Mouse (Mus musculus): Measurements from ENCODE around the gene Smlr1. TPM values are rescaled to one million over a fixed set of nuclear protein-coding genes. Genes with fewer than 3 reads are reported as not detected.

The Smlr1 gene
- polyA plus RNA-seq, 1 experiment: not detected

DNA sequence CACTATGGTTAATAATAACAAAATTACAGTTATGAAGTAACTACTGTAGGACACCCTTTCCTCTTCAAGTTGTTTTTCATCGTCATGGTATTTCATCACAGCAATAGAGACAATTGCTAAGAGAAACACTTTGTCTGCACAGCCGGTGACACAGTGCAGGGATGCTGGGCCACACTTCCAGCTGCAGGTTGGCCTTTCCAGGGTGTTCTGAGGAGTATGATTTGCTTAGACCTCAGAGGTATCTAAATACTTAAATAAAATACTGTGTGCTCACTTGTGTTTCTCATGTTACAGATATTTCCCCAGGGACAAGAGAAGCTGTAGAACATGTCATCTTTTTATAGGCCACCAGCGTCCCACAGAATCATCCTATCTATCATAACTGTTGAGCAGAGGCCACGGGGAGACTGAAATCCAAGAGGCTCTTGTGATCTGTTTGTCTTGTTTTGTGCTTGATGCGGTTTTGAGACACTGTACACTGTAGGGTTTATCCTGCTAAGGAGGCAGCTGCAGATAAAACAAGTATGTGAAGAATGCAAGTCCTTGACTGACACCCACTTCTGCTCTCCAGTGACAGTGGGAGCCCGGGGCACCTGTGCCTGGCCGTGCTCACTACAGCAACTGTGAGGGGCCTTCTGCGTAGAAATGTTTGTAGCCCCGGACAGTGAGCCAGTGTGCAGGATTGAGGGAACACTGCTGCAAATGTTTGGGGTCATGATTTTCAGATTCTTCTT lies 2.4 kb downstream of the Smlr1 start:
- H3K79me2 ChIP-seq (ENCODE audit: control insufficient read depth, insufficient read depth): no peaks in the 10 kb centered on the region
- H3K4me3 ChIP-seq (ENCODE audit: insufficient read depth, poor library complexity, severe bottlenecking): no peak overlapping the region
- H3ac ChIP-seq (ENCODE audit: control insufficient read depth, insufficient read length, low read depth): no peak overlapping the region
- H3K79me3 ChIP-seq (ENCODE audit: low read depth): no peaks in the 10 kb centered on the region
- TF ChIP-seq USF1 (IDR thresholded peaks at IDR 0.05; ENCODE audit: low read depth) (no peak), CEBPB (IDR thresholded peaks at IDR 0.05; ENCODE audit: low read depth) (no peak), MAX (IDR thresholded peaks at IDR 0.05) (no peak), MYOD1 (IDR thresholded peaks at IDR 0.05; ENCODE audit: control insufficient read depth, insufficient read length, low read depth) (peak; percentile 99), FOSL1 (IDR thresholded peaks at IDR 0.05; ENCODE audit: insufficient read depth, low read length, poor library complexity, severe bottlenecking) (no peak), MYOG (IDR thresholded peaks at IDR 0.05; ENCODE audit: control insufficient read depth, extremely low read depth, insufficient read length) (no peak), CTCF (IDR thresholded peaks at IDR 0.05; ENCODE audit: control insufficient read depth, insufficient read depth, insufficient read length) (no peak)
- H3K36me3 ChIP-seq (ENCODE audit: control insufficient read depth, insufficient read depth): no peaks in the 10 kb centered on the region
- no peaks in the 10 kb centered on the region for H3K27me3 ChIP-seq (ENCODE audit: control insufficient read depth, insufficient read depth, insufficient read length)

DNA sequence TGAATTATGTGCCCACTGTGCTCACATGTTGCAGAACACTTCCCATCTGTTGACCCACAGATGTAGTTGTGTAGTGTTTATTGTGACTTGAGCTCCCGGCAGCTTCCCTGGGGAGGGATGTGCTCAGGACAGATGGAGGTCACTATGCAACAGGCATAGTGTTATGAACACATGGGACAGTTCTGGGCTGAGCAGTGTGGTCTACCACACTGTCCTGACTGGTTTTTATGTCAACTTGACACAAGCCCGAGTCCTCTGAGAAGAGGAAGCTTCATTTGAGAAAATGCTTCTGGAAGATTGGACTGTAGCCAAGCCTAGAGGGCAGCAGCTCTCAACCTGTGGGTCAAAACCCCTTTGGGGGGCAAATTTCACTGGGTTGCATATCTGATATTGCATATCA lies 3.0 kb downstream of the Smlr1 start:
- no peak for TF ChIP-seq MYOD1 (IDR thresholded peaks at IDR 0.05; ENCODE audit: control insufficient read depth, insufficient read length, low read depth)
- TF ChIP-seq FOSL1 (IDR thresholded peaks at IDR 0.05; ENCODE audit: insufficient read depth, low read length, poor library complexity, severe bottlenecking): no peak
- H3K79me3 ChIP-seq (ENCODE audit: low read depth): no peaks in the 10 kb centered on the region
- H3K4me3 ChIP-seq (ENCODE audit: insufficient read depth, poor library complexity, severe bottlenecking): no peak overlapping the region
- no peaks in the 10 kb centered on the region for H3K79me2 ChIP-seq (ENCODE audit: control insufficient read depth, insufficient read depth)
- H3K27me3 ChIP-seq (ENCODE audit: control insufficient read depth, insufficient read depth, insufficient read length): no peaks in the 10 kb centered on the region
- H3ac ChIP-seq (ENCODE audit: control insufficient read depth, insufficient read length, low read depth): no peak overlapping the region
- no peaks in the 10 kb centered on the region for H3K36me3 ChIP-seq (ENCODE audit: control insufficient read depth, insufficient read depth)

DNA sequence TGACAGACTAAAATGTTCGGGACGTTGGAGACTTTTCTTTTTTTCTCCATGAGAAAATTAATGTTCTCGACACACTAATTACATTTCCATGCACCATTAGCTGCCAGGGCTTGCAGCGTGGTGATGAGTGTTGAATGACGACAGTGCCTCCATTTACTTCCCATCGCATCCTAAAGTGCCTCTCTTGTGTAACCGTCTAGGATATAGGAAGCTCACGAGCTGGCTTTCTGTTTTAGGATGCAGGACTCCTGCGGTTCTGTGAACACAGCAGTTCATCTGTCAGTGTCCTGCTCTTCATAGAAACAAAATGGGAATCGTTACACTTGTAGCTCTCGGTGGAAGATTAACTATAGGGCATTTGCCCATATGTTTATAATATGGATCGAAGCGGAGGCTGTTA lies 4.7 kb downstream of the Smlr1 start:
- Histone ChIP-seq H3K79me3 (ENCODE audit: low read depth) (no peaks in the 10 kb centered on the region), H3ac (ENCODE audit: control insufficient read depth, insufficient read length, low read depth) (no peak overlapping the region), H3K36me3 (ENCODE audit: control insufficient read depth, insufficient read depth) (no peaks in the 10 kb centered on the region), H3K4me3 (ENCODE audit: insufficient read depth, poor library complexity, severe bottlenecking) (no peak overlapping the region), H3K27me3 (ENCODE audit: control insufficient read depth, insufficient read depth, insufficient read length) (no peaks in the 10 kb centered on the region), H3K79me2 (ENCODE audit: control insufficient read depth, insufficient read depth) (no peaks in the 10 kb centered on the region)
- TF ChIP-seq MAX (IDR thresholded peaks at IDR 0.05) (no peak), FOSL1 (IDR thresholded peaks at IDR 0.05; ENCODE audit: insufficient read depth, low read length, poor library complexity, severe bottlenecking) (no peak), MYOG (IDR thresholded peaks at IDR 0.05; ENCODE audit: control insufficient read depth, extremely low read depth, insufficient read length) (no peak), CTCF (IDR thresholded peaks at IDR 0.05; ENCODE audit: control insufficient read depth, insufficient read depth, insufficient read length) (no peak), USF1 (IDR thresholded peaks at IDR 0.05; ENCODE audit: low read depth) (no peak), MYOD1 (IDR thresholded peaks at IDR 0.05; ENCODE audit: control insufficient read depth, insufficient read length, low read depth) (no peak), CEBPB (IDR thresholded peaks at IDR 0.05; ENCODE audit: low read depth) (no peak)

DNA sequence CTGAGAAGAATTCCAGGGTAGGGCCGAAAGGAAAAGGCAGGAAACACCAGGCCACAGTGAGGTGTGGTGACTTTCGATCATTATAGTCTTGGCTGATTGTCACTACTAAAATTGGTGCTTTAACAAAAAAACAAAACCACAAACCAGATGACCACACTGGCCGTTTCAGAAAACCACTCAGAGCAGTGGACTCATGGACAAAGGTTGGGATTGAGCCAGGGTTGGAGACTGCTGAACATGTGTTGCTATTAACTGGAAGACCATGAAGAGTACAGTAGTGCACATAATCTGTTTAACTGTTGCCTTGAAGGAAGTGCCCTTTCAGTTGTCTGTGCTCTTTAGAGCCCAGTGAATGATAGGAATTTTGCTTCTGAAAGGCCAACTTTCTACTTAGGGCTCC lies 8.9 kb downstream of the Smlr1 start:
- no peaks in the 10 kb centered on the region for H3K79me2 ChIP-seq (ENCODE audit: control insufficient read depth, insufficient read depth)
- peaks cover 25% of the 10 kb centered on the region for H3K36me3 ChIP-seq (ENCODE audit: control insufficient read depth, insufficient read depth)
- H3ac ChIP-seq (ENCODE audit: control insufficient read depth, insufficient read length, low read depth): no peak overlapping the region
- no peaks in the 10 kb centered on the region for H3K79me3 ChIP-seq (ENCODE audit: low read depth)
- H3K4me3 ChIP-seq (ENCODE audit: insufficient read depth, poor library complexity, severe bottlenecking): no peak overlapping the region
- TF ChIP-seq FOSL1 (IDR thresholded peaks at IDR 0.05; ENCODE audit: insufficient read depth, low read length, poor library complexity, severe bottlenecking) (no peak), CTCF (IDR thresholded peaks at IDR 0.05; ENCODE audit: control insufficient read depth, insufficient read depth, insufficient read length) (no peak), MAX (IDR thresholded peaks at IDR 0.05) (no peak), USF1 (IDR thresholded peaks at IDR 0.05; ENCODE audit: low read depth) (no peak), MYOD1 (IDR thresholded peaks at IDR 0.05; ENCODE audit: control insufficient read depth, insufficient read length, low read depth) (no peak), CEBPB (IDR thresholded peaks at IDR 0.05; ENCODE audit: low read depth) (no peak), MYOG (IDR thresholded peaks at IDR 0.05; ENCODE audit: control insufficient read depth, extremely low read depth, insufficient read length) (no peak)
- H3K27me3 ChIP-seq (ENCODE audit: control insufficient read depth, insufficient read depth, insufficient read length): no peaks in the 10 kb centered on the region

DNA sequence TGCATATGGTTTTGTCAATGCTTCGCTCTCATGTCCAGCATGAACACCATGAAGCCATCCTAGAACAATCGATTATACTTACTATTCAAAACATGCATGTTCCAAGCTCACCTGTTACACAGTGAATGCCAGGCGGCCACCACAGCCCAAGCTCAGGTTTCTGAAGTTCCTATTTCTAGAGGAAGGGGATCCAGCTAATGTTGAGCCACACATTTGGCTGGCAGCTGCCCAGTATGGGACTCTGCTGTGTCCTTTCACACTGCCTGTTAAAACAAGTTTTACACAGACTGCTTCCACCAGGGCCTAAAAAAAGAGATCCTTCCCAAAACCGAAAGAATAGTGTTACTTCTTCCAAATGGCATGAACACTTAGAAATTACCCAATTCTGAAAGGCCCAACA lies 9.4 kb downstream of the Smlr1 start:
- TF ChIP-seq FOSL1 (IDR thresholded peaks at IDR 0.05; ENCODE audit: insufficient read depth, low read length, poor library complexity, severe bottlenecking): no peak
- no peak for TF ChIP-seq MYOD1 (IDR thresholded peaks at IDR 0.05; ENCODE audit: control insufficient read depth, insufficient read length, low read depth)
- TF ChIP-seq USF1 (IDR thresholded peaks at IDR 0.05; ENCODE audit: low read depth): no peak
- TF ChIP-seq CEBPB (IDR thresholded peaks at IDR 0.05; ENCODE audit: low read depth): no peak
- no peak for TF ChIP-seq MYOG (IDR thresholded peaks at IDR 0.05; ENCODE audit: control insufficient read depth, extremely low read depth, insufficient read length)
- TF ChIP-seq MAX (IDR thresholded peaks at IDR 0.05): no peak
- no peak for TF ChIP-seq CTCF (IDR thresholded peaks at IDR 0.05; ENCODE audit: control insufficient read depth, insufficient read depth, insufficient read length)
- H3K79me3 ChIP-seq (ENCODE audit: low read depth): no peaks in the 10 kb centered on the region
- no peaks in the 10 kb centered on the region for H3K79me2 ChIP-seq (ENCODE audit: control insufficient read depth, insufficient read depth)
- no peak overlapping the region for H3K4me3 ChIP-seq (ENCODE audit: insufficient read depth, poor library complexity, severe bottlenecking)
- no peaks in the 10 kb centered on the region for H3K27me3 ChIP-seq (ENCODE audit: control insufficient read depth, insufficient read depth, insufficient read length)
- peaks cover 30% of the 10 kb centered on the region for H3K36me3 ChIP-seq (ENCODE audit: control insufficient read depth, insufficient read depth)
- H3ac ChIP-seq (ENCODE audit: control insufficient read depth, insufficient read length, low read depth): no peak overlapping the region

DNA sequence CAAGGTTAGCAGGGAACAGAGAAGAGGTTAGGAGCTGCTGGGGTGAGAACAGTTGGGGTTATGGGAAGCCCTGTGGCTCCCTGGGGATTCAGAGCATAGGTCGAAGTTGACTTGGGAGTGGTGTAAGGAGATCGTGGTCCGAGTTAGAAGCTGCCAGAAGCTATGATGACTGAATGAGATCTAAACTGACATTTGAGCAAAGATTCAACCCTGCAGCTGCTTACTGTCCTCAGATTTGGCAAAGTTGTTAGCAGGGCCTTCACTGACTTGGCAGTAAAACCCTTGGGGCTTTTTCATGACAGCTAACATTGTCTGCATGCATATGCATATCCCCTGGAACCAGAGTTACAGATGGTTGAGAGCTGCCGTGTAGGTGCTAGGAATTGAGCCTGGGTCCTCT lies 9.9 kb downstream of the Smlr1 start:
- Histone ChIP-seq H3K4me3 (ENCODE audit: insufficient read depth, poor library complexity, severe bottlenecking) (no peak overlapping the region), H3K36me3 (ENCODE audit: control insufficient read depth, insufficient read depth) (peaks cover 35% of the 10 kb centered on the region), H3K27me3 (ENCODE audit: control insufficient read depth, insufficient read depth, insufficient read length) (no peaks in the 10 kb centered on the region), H3ac (ENCODE audit: control insufficient read depth, insufficient read length, low read depth) (no peak overlapping the region), H3K79me2 (ENCODE audit: control insufficient read depth, insufficient read depth) (no peaks in the 10 kb centered on the region), H3K79me3 (ENCODE audit: low read depth) (no peaks in the 10 kb centered on the region)
- TF ChIP-seq CEBPB (IDR thresholded peaks at IDR 0.05; ENCODE audit: low read depth) (no peak), MYOG (IDR thresholded peaks at IDR 0.05; ENCODE audit: control insufficient read depth, extremely low read depth, insufficient read length) (no peak), USF1 (IDR thresholded peaks at IDR 0.05; ENCODE audit: low read depth) (no peak), CTCF (IDR thresholded peaks at IDR 0.05; ENCODE audit: control insufficient read depth, insufficient read depth, insufficient read length) (no peak), MAX (IDR thresholded peaks at IDR 0.05) (no peak), FOSL1 (IDR thresholded peaks at IDR 0.05; ENCODE audit: insufficient read depth, low read length, poor library complexity, severe bottlenecking) (no peak), MYOD1 (IDR thresholded peaks at IDR 0.05; ENCODE audit: control insufficient read depth, insufficient read length, low read depth) (no peak)
